Mouse (Mus musculus): Measurements from ENCODE around the gene Cbx5.

DNA sequence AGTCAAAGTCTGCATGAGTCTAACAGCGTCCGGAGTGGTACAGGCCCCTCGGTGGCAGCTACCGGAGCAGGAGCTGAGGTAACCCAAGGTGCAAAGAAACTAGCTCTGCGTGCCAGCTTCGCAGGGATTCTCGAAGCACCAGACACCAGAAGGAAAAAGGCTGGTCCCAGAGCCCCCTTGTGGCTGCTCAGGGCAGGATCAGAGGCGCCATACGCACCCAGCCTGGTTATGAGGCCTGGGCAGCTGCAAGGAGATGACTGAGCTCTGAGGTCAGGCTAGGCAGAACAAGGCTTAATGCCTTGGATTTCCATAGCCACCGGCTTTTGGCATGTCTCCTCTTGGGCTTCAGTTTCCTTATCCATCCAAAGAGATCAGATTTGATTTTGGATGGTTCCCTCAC, 67.1 kb downstream of the Cbx5 start:
- TF ChIP-seq CTCF (conservative IDR thresholded peaks at IDR 0.05; ENCODE audit: insufficient read depth, insufficient read length, low read depth, low read length) (peak; percentile 70), POLR2A (IDR thresholded peaks at IDR 0.05; ENCODE audit: low read depth, low read length) (no peak)
